Mouse (Mus musculus): ENCODE measurements around the gene Klk1b8.
"Not testable (repeated sequence)": the region's sequence is repeated elsewhere in the genome, so short reads cannot be mapped to it uniquely, and the experiment has no call there.

- TF ChIP-seq TCF12 (IDR thresholded peaks at IDR 0.05; ENCODE audit: insufficient read depth, poor library complexity, severe bottlenecking); POLR2AphosphoS2 (IDR thresholded peaks at IDR 0.05; ENCODE audit: insufficient read length, low read depth); MAX (IDR thresholded peaks at IDR 0.05; ENCODE audit: low read depth): not testable (repeated sequence)
These were observed 44.4 kb downstream of the Klk1b8 start for GRCm38 (mm10) chr7:43994821-43995220.

Data from myocyte (in vitro differentiated cells).